Mouse (Mus musculus): ENCODE results near the gene Insc. TPM values are rescaled to one million over a fixed set of nuclear protein-coding genes. Genes with fewer than 3 reads are reported as not detected.

Insc gene
- polyA plus RNA-seq, 1 experiment: not detected

GRCm38 (mm10) chr7:114773781-114774180, 30.3 kb downstream of the Insc start:
- TF ChIP-seq CTCF (IDR thresholded peaks at IDR 0.05; ENCODE audit: insufficient read depth, low read depth, low read length) (no peak), POLR2A (IDR thresholded peaks at IDR 0.05; ENCODE audit: insufficient read depth, low read depth, low read length) (no peak)
- Histone ChIP-seq H3K27ac (ENCODE audit: insufficient read depth, low read depth, low read length) (no peak overlapping the region), H3K4me3 (ENCODE audit: insufficient read depth, low read depth, low read length) (no peak overlapping the region), H3K4me1 (ENCODE audit: control insufficient read depth, insufficient read depth, low read length) (peaks cover 9% of the 10 kb centered on the region)
- WGBS: 36% methylated on average over 4 of the region's 4 CpGs

- Histone ChIP-seq H3K27ac (ENCODE audit: insufficient read depth, low read depth, low read length) (no peak overlapping the region), H3K4me1 (ENCODE audit: control insufficient read depth, insufficient read depth, low read length) (peaks cover 13% of the 10 kb centered on the region), H3K4me3 (ENCODE audit: insufficient read depth, low read depth, low read length) (no peak overlapping the region)
- no peak for TF ChIP-seq POLR2A (IDR thresholded peaks at IDR 0.05; ENCODE audit: insufficient read depth, low read depth, low read length)
- TF ChIP-seq CTCF (IDR thresholded peaks at IDR 0.05; ENCODE audit: insufficient read depth, low read depth, low read length): no peak
- WGBS: 62% methylated on average over 2 of the region's 2 CpGs
Observed at GRCm38 (mm10) chr7:114775856-114776255, 32.4 kb downstream of the Insc start.

GRCm38 (mm10) chr7:114778156-114778770, 34.8 kb downstream of the Insc start:
- WGBS: 68% methylated on average over 7 of the region's 7 CpGs
- H3K4me1 ChIP-seq (ENCODE audit: control insufficient read depth, insufficient read depth, low read length): peaks cover 13% of the 10 kb centered on the region
- TF ChIP-seq CTCF (IDR thresholded peaks at IDR 0.05; ENCODE audit: insufficient read depth, low read depth, low read length): no peak
- TF ChIP-seq POLR2A (IDR thresholded peaks at IDR 0.05; ENCODE audit: insufficient read depth, low read depth, low read length): no peak
- H3K27ac ChIP-seq (ENCODE audit: insufficient read depth, low read depth, low read length): peak overlapping the region; percentile 37; the same call in 1 of the 2 replicates
- no peak overlapping the region for H3K4me3 ChIP-seq (ENCODE audit: insufficient read depth, low read depth, low read length)

GRCm38 (mm10) chr7:114779056-114779660, 35.7 kb downstream of the Insc start:
- WGBS: 71% methylated on average over 8 of the region's 8 CpGs
- TF ChIP-seq CTCF (IDR thresholded peaks at IDR 0.05; ENCODE audit: insufficient read depth, low read depth, low read length): no peak
- no peak for TF ChIP-seq POLR2A (IDR thresholded peaks at IDR 0.05; ENCODE audit: insufficient read depth, low read depth, low read length)
- Histone ChIP-seq H3K27ac (ENCODE audit: insufficient read depth, low read depth, low read length) (no peak overlapping the region), H3K4me3 (ENCODE audit: insufficient read depth, low read depth, low read length) (no peak overlapping the region), H3K4me1 (ENCODE audit: control insufficient read depth, insufficient read depth, low read length) (peaks cover 13% of the 10 kb centered on the region)

- H3K27ac ChIP-seq (ENCODE audit: insufficient read depth, low read depth, low read length): no peak overlapping the region
- H3K4me3 ChIP-seq (ENCODE audit: insufficient read depth, low read depth, low read length): no peak overlapping the region
- 88% methylated on average over 3 of the region's 3 CpGs for WGBS
- H3K4me1 ChIP-seq (ENCODE audit: control insufficient read depth, insufficient read depth, low read length): peaks cover 9% of the 10 kb centered on the region
- TF ChIP-seq POLR2A (IDR thresholded peaks at IDR 0.05; ENCODE audit: insufficient read depth, low read depth, low read length) (no peak), CTCF (IDR thresholded peaks at IDR 0.05; ENCODE audit: insufficient read depth, low read depth, low read length) (no peak)
Observed at GRCm38 (mm10) chr7:114783291-114783690, 39.8 kb downstream of the Insc start.

- Histone ChIP-seq H3K4me1 (ENCODE audit: control insufficient read depth, insufficient read depth, low read length) (no peaks in the 10 kb centered on the region), H3K27ac (ENCODE audit: insufficient read depth, low read depth, low read length) (no peak overlapping the region), H3K4me3 (ENCODE audit: insufficient read depth, low read depth, low read length) (no peak overlapping the region)
- TF ChIP-seq POLR2A (IDR thresholded peaks at IDR 0.05; ENCODE audit: insufficient read depth, low read depth, low read length): no peak
- 96% methylated on average over 10 of the region's 10 CpGs for WGBS
Observed at GRCm38 (mm10) chr7:114791087-114791486, 47.6 kb downstream of the Insc start.

- Histone ChIP-seq H3K27ac (ENCODE audit: insufficient read depth, low read depth, low read length) (no peak overlapping the region), H3K4me1 (ENCODE audit: control insufficient read depth, insufficient read depth, low read length) (no peaks in the 10 kb centered on the region), H3K4me3 (ENCODE audit: insufficient read depth, low read depth, low read length) (no peak overlapping the region)
- TF ChIP-seq POLR2A (IDR thresholded peaks at IDR 0.05; ENCODE audit: insufficient read depth, low read depth, low read length) (no peak), CTCF (IDR thresholded peaks at IDR 0.05; ENCODE audit: insufficient read depth, low read depth, low read length) (no peak)
- WGBS: 96% methylated on average over 6 of the region's 6 CpGs
Observed at GRCm38 (mm10) chr7:114792026-114792425, 48.5 kb downstream of the Insc start.

- WGBS: 84% methylated on average over 2 of the region's 2 CpGs
Observed at GRCm38 (mm10) chr7:114794400-114794799, 50.9 kb downstream of the Insc start.

GRCm38 (mm10) chr7:114802576-114802975, 59.1 kb downstream of the Insc start:
- WGBS: 69% methylated on average over 8 of the region's 8 CpGs
- H3K27ac ChIP-seq (ENCODE audit: insufficient read depth, low read depth, low read length): no peak overlapping the region
- no peak for TF ChIP-seq POLR2A (IDR thresholded peaks at IDR 0.05; ENCODE audit: insufficient read depth, low read depth, low read length)
- no peak for TF ChIP-seq CTCF (IDR thresholded peaks at IDR 0.05; ENCODE audit: insufficient read depth, low read depth, low read length)
- H3K4me1 ChIP-seq (ENCODE audit: control insufficient read depth, insufficient read depth, low read length): no peaks in the 10 kb centered on the region
- no peak overlapping the region for H3K4me3 ChIP-seq (ENCODE audit: insufficient read depth, low read depth, low read length)

More at GRCm38 (mm10) chr7:114794400-114794799, 50.9 kb downstream of the Insc start:
- TF ChIP-seq CTCF (IDR thresholded peaks at IDR 0.05; ENCODE audit: insufficient read depth, low read depth, low read length): no peak
- no peak for TF ChIP-seq POLR2A (IDR thresholded peaks at IDR 0.05; ENCODE audit: insufficient read depth, low read depth, low read length)
- H3K4me3 ChIP-seq (ENCODE audit: insufficient read depth, low read depth, low read length): no peak overlapping the region
- no peak overlapping the region for H3K27ac ChIP-seq (ENCODE audit: insufficient read depth, low read depth, low read length)
- no peaks in the 10 kb centered on the region for H3K4me1 ChIP-seq (ENCODE audit: control insufficient read depth, insufficient read depth, low read length)

Data from olfactory bulb, adult 2 months (tissue).